Mouse (Mus musculus) liver, embryonic 15.5 days (tissue): ENCODE data around the gene Eif3m. TPM values are rescaled to one million over a fixed set of nuclear protein-coding genes. Genes with fewer than 3 reads are reported as not detected.
"Not testable (repeated sequence)": the region's sequence is repeated elsewhere in the genome, so short reads cannot be mapped to it uniquely, and the experiment has no call there.

Experiments used
- ATAC-seq: fragments of 200-750 bp; cut with Nextera tagmentation; 2 replicates; pipeline ENCODE4 v1.8.0; 2017; ENCODE audit warnings: moderate number of reproducible peaks, mild to moderate bottlenecking, moderate library complexity; ENCODE audit not compliant: insufficient read depth
- H3K27ac ChIP-seq: fragments of 300-500 bp; sonication (generic); replicated peaks from 2 replicates; pipeline ENCODE4 v1.5.1; 2015; ENCODE audit warnings: mild to moderate bottlenecking, inconsistent platforms
- H3K27me3 ChIP-seq: fragments of 300-500 bp; sonication (generic); 2 replicates; pipeline ENCODE4 v1.6.1; 2015; ENCODE audit warnings: mild to moderate bottlenecking, inconsistent platforms
- H3K36me3 ChIP-seq: fragments of 300-500 bp; sonication (generic); replicated peaks from 2 replicates; pipeline ENCODE4 v1.6.1; 2015; ENCODE audit warnings: moderate library complexity, mild to moderate bottlenecking, inconsistent platforms
- H3K4me1 ChIP-seq: fragments of 300-500 bp; sonication (generic); replicated peaks from 2 replicates; pipeline ENCODE4 v1.6.1; 2015; ENCODE audit warnings: inconsistent platforms
- H3K4me2 ChIP-seq: fragments of 300-500 bp; sonication (generic); 2 replicates; pipeline ENCODE4 v1.6.1; 2015; ENCODE audit warnings: moderate library complexity, mild to moderate bottlenecking, inconsistent platforms
- H3K4me3 ChIP-seq: fragments of 300-500 bp; sonication (generic); replicated peaks from 2 replicates; pipeline ENCODE4 v1.5.1; 2015; ENCODE audit warnings: mild to moderate bottlenecking, inconsistent platforms
- H3K9ac ChIP-seq: fragments of 300-500 bp; sonication (generic); 2 replicates; pipeline ENCODE4 v1.6.1; 2015; ENCODE audit warnings: moderate library complexity, mild to moderate bottlenecking, inconsistent platforms
- H3K9me3 ChIP-seq: fragments of 300-500 bp; sonication (generic); replicated peaks from 2 replicates; pipeline ENCODE4 v1.6.1; 2016; ENCODE audit warnings: inconsistent platforms
- WGBS: fragments of 180-500 bp; shearing (Covaris S2); methylation state at CpG from one replicate; pipeline ENCODE4 v1.1.7; 2015; ENCODE audit warnings: mixed read lengths; ENCODE audit not compliant: insufficient replicate concordance; 5-methylcytosine and 5-hydroxymethylcytosine counted together
- polyA plus RNA-seq: library from polyadenylated mRNA; unstranded; fragments of >200 nt; fragmentation: Nextera tagmentation; extraction: Ambion mirVana; gene quantifications from 2 replicates; pipeline ENCODE4 v1.2.1, GENCODE M21; 2015

Eif3m gene
- polyA plus RNA-seq, 1 experiment from 2014 or later = 131 TPM

GRCm38 (mm10) chr2:105034084-105034483 is 17.2 kb upstream of the Eif3m start:
- whole genome bisulfite sequencing = 76% methylated on average over 3 of the region's 3 CpGs
- Histone ChIP-seq H3K9ac (no peak overlapping the region), H3K27ac (no peak overlapping the region), H3K4me2 (no peak overlapping the region), H3K9me3 (no peaks in the 10 kb centered on the region), H3K27me3 (0 out of 2 replicates have a peak, but pooled peaks cover 11% of the 10 kb centered on the region), H3K36me3 (no peaks in the 10 kb centered on the region), H3K4me3 (no peak overlapping the region), H3K4me1 (0 out of 2 replicates have a peak, but pooled peaks cover 5% of the 10 kb centered on the region)
- ATAC-seq = no peak

- Histone ChIP-seq H3K27ac (no peak overlapping the region), H3K4me3 (no peak overlapping the region), H3K4me1 (no peaks in the 10 kb centered on the region), H3K36me3 (no peaks in the 10 kb centered on the region), H3K9me3 (no peaks in the 10 kb centered on the region), H3K9ac (no peak overlapping the region), H3K4me2 (no peak overlapping the region), H3K27me3 (0 out of 2 replicates have a peak, but pooled peaks cover 11% of the 10 kb centered on the region)
- WGBS = 70% methylated on average over 5 of the region's 5 CpGs
- ATAC-seq = no peak
These were observed 13.6 kb upstream of the Eif3m start for GRCm38 (mm10) chr2:105030505-105030904.

GRCm38 (mm10) chr2:105028806-105029205 is 11.9 kb upstream of the Eif3m start:
- Histone ChIP-seq H3K9me3 (no peaks in the 10 kb centered on the region), H3K4me3 (no peak overlapping the region), H3K4me1 (0 out of 2 replicates have a peak, but pooled peaks cover 3% of the 10 kb centered on the region), H3K27me3 (0 out of 2 replicates have a peak, but pooled peaks cover 11% of the 10 kb centered on the region), H3K9ac (no peak overlapping the region), H3K27ac (no peak overlapping the region), H3K36me3 (no peaks in the 10 kb centered on the region), H3K4me2 (no peak overlapping the region)
- WGBS = 57% methylated on average over 5 of the region's 5 CpGs
- ATAC-seq = no peak

GRCm38 (mm10) chr2:105026950-105027695 is 10.2 kb upstream of the Eif3m start:
- H3K4me2 ChIP-seq = no peak overlapping the region
- ATAC-seq = no peak

GRCm38 (mm10) chr2:105025610-105026009 is 8.7 kb upstream of the Eif3m start:
- H3K4me1 ChIP-seq = peaks cover 30% of the 10 kb centered on the region
- peak; percentile 52 for ATAC-seq
- 56% methylated on average over 12 of the region's 12 CpGs for WGBS
- H3K9ac ChIP-seq, H3K36me3 ChIP-seq, H3K4me3 ChIP-seq, H3K9me3 ChIP-seq, H3K27ac ChIP-seq, H3K4me2 ChIP-seq, H3K27me3 ChIP-seq: not testable (repeated sequence)

More at GRCm38 (mm10) chr2:105026950-105027695, 10.2 kb upstream of the Eif3m start:
- H3K36me3 ChIP-seq = no peaks in the 10 kb centered on the region
- WGBS = 74% methylated on average over 22 of the region's 22 CpGs
- no peak overlapping the region for H3K4me3 ChIP-seq
- H3K27me3 ChIP-seq = 0 out of 2 replicates have a peak, but pooled peaks cover 4% of the 10 kb centered on the region
- H3K9me3 ChIP-seq = no peaks in the 10 kb centered on the region
- no peak overlapping the region for H3K27ac ChIP-seq
- H3K4me1 ChIP-seq = peaks cover 20% of the 10 kb centered on the region
- no peak overlapping the region for H3K9ac ChIP-seq

- H3K36me3 ChIP-seq = 0 out of 2 replicates have a peak, but pooled peaks cover 3% of the 10 kb centered on the region
- H3K9ac ChIP-seq = no peak overlapping the region
- H3K4me2 ChIP-seq = no peak overlapping the region
- no peak for ATAC-seq
- no peak overlapping the region for H3K27ac ChIP-seq
- peaks cover 33% of the 10 kb centered on the region for H3K4me1 ChIP-seq
- WGBS = 67% methylated on average over 4 of the region's 4 CpGs
- H3K4me3 ChIP-seq = no peak overlapping the region
- H3K9me3 ChIP-seq = no peaks in the 10 kb centered on the region
- H3K27me3 ChIP-seq = no peaks in the 10 kb centered on the region
These were observed 6.9 kb upstream of the Eif3m start for GRCm38 (mm10) chr2:105023815-105024214.

- Histone ChIP-seq H3K4me1 (peaks cover 35% of the 10 kb centered on the region), H3K9me3 (no peaks in the 10 kb centered on the region), H3K4me2 (no peak overlapping the region), H3K27ac (no peak overlapping the region), H3K27me3 (no peaks in the 10 kb centered on the region), H3K4me3 (no peak overlapping the region), H3K9ac (no peak overlapping the region), H3K36me3 (0 out of 2 replicates have a peak, but pooled peaks cover 3% of the 10 kb centered on the region)
- peak; percentile 38 for ATAC-seq
- 48% methylated on average over 6 of the region's 6 CpGs for WGBS
These were observed 6.2 kb upstream of the Eif3m start for GRCm38 (mm10) chr2:105023031-105023615.

GRCm38 (mm10) chr2:105021836-105022235 is 5.0 kb upstream of the Eif3m start:
- Histone ChIP-seq H3K27me3 (no peaks in the 10 kb centered on the region), H3K4me2 (peak overlapping the region; percentile 38), H3K4me3 (no peak overlapping the region), H3K27ac (peak overlapping the region; percentile 53; the same call in 1 of the 2 replicates), H3K36me3 (0 out of 2 replicates have a peak, but pooled peaks cover 3% of the 10 kb centered on the region), H3K9ac (no peak overlapping the region), H3K9me3 (no peaks in the 10 kb centered on the region), H3K4me1 (peaks cover 46% of the 10 kb centered on the region)
- peak; percentile 66 for ATAC-seq
- WGBS = 29% methylated on average over 2 of the region's 2 CpGs

- ATAC-seq = no peak
- Histone ChIP-seq H3K4me2 (peak overlapping the region; percentile 38), H3K4me3 (no peak overlapping the region), H3K27ac (peak overlapping the region; percentile 53), H3K9me3 (no peaks in the 10 kb centered on the region), H3K36me3 (0 out of 2 replicates have a peak, but pooled peaks cover 3% of the 10 kb centered on the region), H3K27me3 (no peaks in the 10 kb centered on the region), H3K9ac (no peak overlapping the region), H3K4me1 (peaks cover 47% of the 10 kb centered on the region)
- 83% methylated on average over 12 of the region's 12 CpGs for WGBS
These were observed 4.4 kb upstream of the Eif3m start for GRCm38 (mm10) chr2:105021256-105021655.

GRCm38 (mm10) chr2:105019457-105019856 is 2.6 kb upstream of the Eif3m start:
- 62% methylated on average over 1 of the region's 1 CpGs for WGBS

GRCm38 (mm10) chr2:105017802-105018201 is 922 bp upstream of the Eif3m start:
- Histone ChIP-seq H3K9me3 (no peaks in the 10 kb centered on the region), H3K4me2 (peak overlapping the region; percentile 79), H3K27ac (peak overlapping the region; percentile 77; the same call in 1 of the 2 replicates), H3K4me1 (peaks cover 48% of the 10 kb centered on the region), H3K36me3 (peaks cover 14% of the 10 kb centered on the region), H3K27me3 (no peaks in the 10 kb centered on the region), H3K9ac (peak overlapping the region; percentile 15; the same call in 1 of the 2 replicates), H3K4me3 (peak overlapping the region; percentile 81)
- ATAC-seq = no peak
- WGBS = 59% methylated on average over 3 of the region's 3 CpGs

More at GRCm38 (mm10) chr2:105019457-105019856, 2.6 kb upstream of the Eif3m start:
- Histone ChIP-seq H3K9me3 (no peaks in the 10 kb centered on the region), H3K27ac (no peak overlapping the region), H3K9ac (no peak overlapping the region), H3K27me3 (no peaks in the 10 kb centered on the region), H3K36me3 (0 out of 2 replicates have a peak, but pooled peaks cover 3% of the 10 kb centered on the region), H3K4me3 (no peak overlapping the region), H3K4me1 (peaks cover 61% of the 10 kb centered on the region), H3K4me2 (no peak overlapping the region)
- ATAC-seq = no peak
